Mouse (Mus musculus): ENCODE measurements at regions not wholly inside any gene's neighbourhood (a gene's known extent, or its start where the extent isn't known, plus 50 kb on each side); places are given as distances from the start of the nearest gene placed in this dataset.
"Not testable (repeated sequence)": the region's sequence is repeated elsewhere in the genome, so short reads cannot be mapped to it uniquely, and the experiment has no call there.

- no peak for DNase-seq (ENCODE audit: low spot score in 2 of 2)
Measured at GRCm38 (mm10) chr14:54148626-54149025, 105.3 kb downstream of the Dad1 start.

GRCm38 (mm10) chr14:54148121-54148520 lies 105.8 kb downstream of the Dad1 start:
- no peak for DNase-seq (ENCODE audit: low spot score in 2 of 2)

GRCm38 (mm10) chr14:54147546-54147945 lies 106.4 kb downstream of the Dad1 start:
- DNase-seq (ENCODE audit: low spot score in 2 of 2), result no peak

GRCm38 (mm10) chr14:54145743-54146741 lies 107.9 kb downstream of the Dad1 start:
- no peak for DNase-seq (ENCODE audit: low spot score in 2 of 2)

DNA sequence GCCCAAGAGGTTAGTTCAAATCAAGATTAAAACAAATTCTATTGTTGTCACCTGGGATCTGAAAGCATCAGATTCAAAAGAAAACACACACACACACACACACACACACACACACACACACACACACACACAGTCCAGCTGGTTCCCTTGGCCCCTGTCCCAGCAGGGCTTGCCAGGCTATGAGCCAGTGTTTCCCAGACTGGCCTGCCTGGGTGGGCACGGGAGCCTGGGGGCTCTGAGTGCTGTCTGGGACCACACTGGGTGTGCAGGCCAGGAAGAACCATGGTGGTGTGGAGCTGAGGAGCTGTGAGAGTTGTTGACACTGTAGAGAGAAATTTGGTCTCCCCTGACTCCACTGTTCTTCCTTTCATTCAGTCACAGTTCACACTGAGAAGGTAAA lies 110.1 kb downstream of the Dad1 start:
- no peak for DNase-seq (ENCODE audit: low spot score in 2 of 2)

- no peak for DNase-seq (ENCODE audit: low spot score in 2 of 2)
Measured at GRCm38 (mm10) chr14:54138288-54138687, 115.6 kb downstream of the Dad1 start.

DNA sequence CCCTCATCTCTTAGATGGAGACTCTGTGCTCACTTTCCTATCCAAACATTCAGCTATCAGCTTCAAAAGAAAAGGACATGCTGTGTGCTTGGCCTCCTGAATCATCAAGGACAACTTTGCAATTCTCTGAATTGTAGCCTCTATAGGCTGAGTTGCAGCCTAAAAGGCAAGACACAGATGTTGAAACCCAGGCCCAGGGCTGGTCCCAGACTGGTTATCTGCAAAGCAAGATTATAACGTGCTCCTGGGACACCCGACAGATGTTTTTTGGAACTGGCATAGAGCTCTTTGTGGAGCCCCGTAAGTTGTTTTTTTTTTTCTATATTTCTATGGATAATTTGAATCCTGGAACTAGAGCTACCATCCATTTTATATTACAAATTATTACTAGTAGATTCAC lies 117.4 kb downstream of the Dad1 start:
- DNase-seq (ENCODE audit: low spot score in 2 of 2), result no peak

DNA sequence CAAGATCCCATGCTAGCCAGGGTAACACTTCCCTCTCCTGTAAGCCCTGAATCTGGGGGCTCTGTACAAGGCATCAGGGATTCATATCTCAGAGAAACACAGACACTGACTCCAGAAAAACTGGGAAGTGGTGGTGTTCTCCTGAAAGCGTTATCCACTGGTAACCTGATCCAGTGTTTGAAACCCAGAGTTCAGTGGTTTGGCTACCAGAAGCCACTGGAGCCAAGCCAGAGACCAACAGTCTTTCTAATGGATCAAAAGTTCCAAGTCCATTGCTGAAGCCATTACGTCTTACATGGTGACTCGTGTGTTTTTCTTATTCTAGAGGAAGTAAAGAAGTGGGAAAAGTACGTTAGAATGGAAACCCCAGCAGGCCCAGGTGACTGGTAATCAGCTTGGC lies 125.6 kb downstream of the Dad1 start:
- no peak for DNase-seq (ENCODE audit: low spot score in 2 of 2)

DNA sequence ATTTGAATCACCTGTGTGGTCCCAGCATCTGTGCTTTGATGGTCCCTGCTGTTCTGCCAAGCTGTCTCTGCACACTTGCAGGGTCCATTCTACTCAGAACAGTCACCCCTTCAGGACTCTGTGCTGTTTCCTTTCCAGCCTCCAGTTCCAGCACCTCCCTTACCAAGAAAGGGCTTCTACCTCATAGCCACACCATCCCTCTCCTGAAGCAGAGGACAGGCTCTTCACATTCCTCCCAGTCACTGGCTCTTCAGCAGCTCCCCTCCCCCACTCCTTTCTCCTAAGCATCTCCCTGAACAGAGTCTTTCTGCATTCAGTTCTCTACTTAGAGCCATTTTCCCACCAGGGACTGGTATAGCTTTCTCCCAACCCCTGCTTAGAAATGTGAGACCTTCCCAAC lies 128.4 kb downstream of the Dad1 start:
- DNase-seq (ENCODE audit: low spot score in 2 of 2), result peak in 1 of 2 experiments; percentile 40

DNA sequence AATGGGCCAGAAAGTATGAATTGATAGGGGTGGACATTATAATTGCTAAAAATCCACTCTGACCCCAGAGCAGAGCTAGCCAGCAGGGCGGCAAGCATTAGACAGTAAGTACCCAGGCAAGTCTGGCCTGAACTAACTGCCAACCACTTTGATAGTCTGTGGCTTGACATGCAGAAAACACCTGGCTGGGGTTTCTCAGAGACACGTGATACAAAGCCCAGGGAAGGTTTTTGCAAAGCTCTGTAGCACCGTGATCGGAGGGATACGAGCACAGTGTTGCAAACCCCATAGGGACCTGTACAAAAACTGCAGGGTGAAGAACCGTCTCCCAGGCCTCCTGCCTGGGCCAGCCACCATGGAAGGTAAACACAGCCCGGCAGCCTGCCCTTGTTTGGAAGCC lies 131.9 kb downstream of the Dad1 start:
- peak in 1 of 2 experiments; percentile 44 for DNase-seq (ENCODE audit: low spot score in 2 of 2)

GRCm38 (mm10) chr14:54121340-54121739 lies 132.6 kb downstream of the Dad1 start:
- DNase-seq (ENCODE audit: low spot score in 2 of 2), result no peak

DNA sequence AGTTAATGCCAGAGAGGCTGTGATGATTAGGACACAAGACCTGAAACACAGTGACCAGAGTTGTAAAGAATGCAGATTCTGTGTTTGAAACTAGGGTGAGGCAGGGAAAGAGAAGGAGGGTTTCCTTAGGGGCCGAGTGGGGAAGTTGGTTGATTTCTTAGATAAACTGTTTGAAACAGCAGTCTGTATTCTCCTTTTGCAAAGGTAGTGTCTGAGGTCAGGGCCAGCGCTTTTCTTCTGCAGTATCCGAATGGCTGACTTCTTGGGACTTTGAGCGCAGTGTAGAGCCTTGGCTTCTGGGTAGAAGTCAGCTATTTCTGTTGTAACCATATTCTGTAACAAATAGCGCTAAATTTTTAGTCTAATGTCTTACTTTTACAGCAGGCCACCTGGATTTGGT lies 133.7 kb downstream of the Dad1 start:
- peak in 1 of 2 experiments; percentile 15 for DNase-seq (ENCODE audit: low spot score in 2 of 2)

- DNase-seq (ENCODE audit: low spot score in 2 of 2), result not testable (repeated sequence)
Measured at GRCm38 (mm10) chr14:54117607-54118006, 136.3 kb downstream of the Dad1 start.

DNA sequence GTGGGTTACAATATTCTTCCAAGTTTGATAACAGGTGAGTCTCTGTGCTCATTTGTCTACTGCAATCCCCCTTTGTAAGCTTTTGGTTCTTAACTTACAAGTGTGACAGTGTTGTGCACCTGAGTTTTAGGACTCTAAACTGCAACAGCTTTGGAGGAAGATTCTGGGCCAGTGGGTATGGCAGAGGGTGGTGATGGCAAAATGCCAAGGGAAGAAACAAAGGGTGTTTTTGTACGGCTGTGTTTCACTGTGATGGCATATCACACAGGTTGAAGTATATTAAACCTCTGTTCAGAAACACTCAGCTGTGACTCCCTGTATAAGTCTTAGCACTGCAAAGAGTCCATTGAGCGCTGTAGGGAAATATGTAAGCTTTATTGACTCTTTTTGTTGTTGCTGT lies 140.7 kb downstream of the Dad1 start:
- DNase-seq (ENCODE audit: low spot score in 2 of 2), result no peak

- no peak for DNase-seq (ENCODE audit: low spot score in 2 of 2)
Measured at GRCm38 (mm10) chr14:54110971-54111370, 142.9 kb downstream of the Dad1 start.

GRCm38 (mm10) chr14:54109129-54109528 lies 144.8 kb downstream of the Dad1 start:
- DNase-seq (ENCODE audit: low spot score in 2 of 2), result no peak

GRCm38 (mm10) chr14:54108311-54109074 lies 145.4 kb downstream of the Dad1 start:
- DNase-seq (ENCODE audit: low spot score in 2 of 2), result no peak

DNA sequence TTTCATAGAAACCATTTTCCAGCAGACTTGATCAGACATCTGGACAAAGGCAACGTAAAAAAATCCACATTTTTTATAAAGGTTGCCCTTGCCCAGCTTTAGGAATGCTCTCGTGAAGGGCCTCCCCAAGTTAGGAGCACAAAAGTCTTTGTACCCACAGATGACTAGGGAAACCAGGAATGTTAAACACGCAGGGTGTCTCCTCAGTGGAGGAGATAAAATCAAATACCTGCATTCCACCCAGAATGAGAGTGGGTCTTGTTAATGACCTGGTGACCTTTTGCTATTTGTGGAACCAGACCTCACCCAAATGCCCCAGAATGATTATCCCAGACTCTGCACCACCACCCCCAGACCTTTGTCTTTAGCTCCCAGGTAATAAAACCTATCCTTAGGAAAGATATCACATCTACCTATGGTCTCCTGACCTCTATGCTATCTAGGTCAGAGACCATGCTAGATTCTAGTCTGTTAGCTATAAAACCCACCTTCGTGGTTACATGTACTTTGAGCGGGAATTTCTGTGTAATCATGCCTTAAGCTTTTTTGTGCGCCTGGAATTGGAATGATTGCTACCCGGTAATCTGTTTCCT lies 146.6 kb downstream of the Dad1 start:
- DNase-seq (ENCODE audit: low spot score in 2 of 2), result no peak

- no peak for DNase-seq (ENCODE audit: low spot score in 2 of 2)
Measured at GRCm38 (mm10) chr14:54104243-54104642, 149.7 kb downstream of the Dad1 start.

GRCm38 (mm10) chr14:54103541-54103940 lies 150.4 kb downstream of the Dad1 start:
- no peak for DNase-seq (ENCODE audit: low spot score in 2 of 2)

GRCm38 (mm10) chr14:54103115-54103514 lies 150.8 kb downstream of the Dad1 start:
- DNase-seq (ENCODE audit: low spot score in 2 of 2), result no peak

DNA sequence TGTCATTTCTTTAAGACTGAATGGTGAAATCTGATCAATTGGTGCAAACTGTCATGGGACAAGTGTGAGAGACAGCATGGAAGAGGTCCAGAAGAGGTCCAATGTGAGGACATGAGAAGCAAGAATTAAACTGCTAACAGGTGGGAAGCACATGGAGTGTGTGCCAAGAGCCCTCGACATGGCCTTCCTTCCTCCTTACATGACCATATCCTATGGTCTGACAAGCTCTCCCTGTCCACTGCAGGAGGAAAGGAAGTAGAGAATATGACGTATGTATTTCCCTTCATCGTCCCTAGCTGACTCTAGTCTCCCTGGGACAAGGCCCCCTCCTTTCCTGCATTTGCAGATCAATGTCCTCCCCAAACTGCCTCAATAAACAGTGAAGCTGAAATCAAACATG lies 152.1 kb downstream of the Dad1 start:
- DNase-seq (ENCODE audit: low spot score in 2 of 2), result no peak
